Mouse (Mus musculus): ENCODE results near the gene Dock6.
"Not testable (repeated sequence)": the region's sequence is repeated elsewhere in the genome, so short reads cannot be mapped to it uniquely, and the experiment has no call there.

Dock6 gene

DNA sequence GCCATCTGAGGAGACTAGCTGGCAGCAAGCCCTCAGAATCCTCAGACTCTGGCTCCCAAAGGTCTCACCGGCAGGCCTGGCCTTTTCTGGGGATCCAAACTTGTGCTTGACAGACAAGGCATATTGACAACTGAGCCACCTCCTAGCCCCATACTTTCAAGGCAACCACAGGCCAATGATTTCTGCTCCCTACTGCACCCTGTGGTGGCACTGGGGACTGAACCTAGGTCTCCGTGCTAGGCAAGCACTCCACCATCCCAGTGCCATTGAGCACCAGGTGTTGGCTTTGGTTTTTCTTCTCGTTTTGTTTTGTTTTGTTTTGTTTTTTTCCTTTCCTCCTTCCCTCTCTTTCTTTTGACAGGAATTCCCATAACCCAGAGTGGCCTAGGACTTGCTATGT, 43.9 kb downstream of the Dock6 start:
- peak; percentile 19 for DNase-seq (ENCODE audit: low read depth)

DNA sequence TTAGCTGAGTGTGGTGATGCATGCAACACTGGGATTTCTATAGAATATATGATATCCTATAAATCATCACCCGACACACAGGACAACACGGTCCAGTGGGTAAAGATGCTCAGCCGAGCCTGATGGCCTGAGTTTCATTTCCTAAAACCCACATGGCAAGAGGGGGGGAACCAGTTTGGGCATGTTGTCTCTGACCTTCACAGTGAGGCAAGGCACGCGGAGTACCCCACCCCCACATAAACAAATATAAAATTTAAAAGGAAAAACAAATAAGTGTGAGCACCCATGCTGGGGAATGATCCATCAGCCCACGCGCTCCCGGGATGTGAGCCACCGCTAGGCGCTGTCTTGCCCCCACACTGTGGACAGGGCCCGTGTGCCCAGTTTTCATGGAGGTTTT, 45.5 kb downstream of the Dock6 start:
- no peak for DNase-seq (ENCODE audit: low read depth)

- DNase-seq (ENCODE audit: low read depth) = no peak
Observed at GRCm38 (mm10) chr9:21806363-21806762, 46.1 kb downstream of the Dock6 start.

- peak; percentile 53 for DNase-seq (ENCODE audit: low read depth)
Observed at GRCm38 (mm10) chr9:21803986-21804644, 48.3 kb downstream of the Dock6 start.

- no peak for DNase-seq (ENCODE audit: low read depth)
Observed at GRCm38 (mm10) chr9:21801591-21801990, 50.8 kb downstream of the Dock6 start.

GRCm38 (mm10) chr9:21801121-21801520, 51.3 kb downstream of the Dock6 start:
- no peak for DNase-seq (ENCODE audit: low read depth)

DNA sequence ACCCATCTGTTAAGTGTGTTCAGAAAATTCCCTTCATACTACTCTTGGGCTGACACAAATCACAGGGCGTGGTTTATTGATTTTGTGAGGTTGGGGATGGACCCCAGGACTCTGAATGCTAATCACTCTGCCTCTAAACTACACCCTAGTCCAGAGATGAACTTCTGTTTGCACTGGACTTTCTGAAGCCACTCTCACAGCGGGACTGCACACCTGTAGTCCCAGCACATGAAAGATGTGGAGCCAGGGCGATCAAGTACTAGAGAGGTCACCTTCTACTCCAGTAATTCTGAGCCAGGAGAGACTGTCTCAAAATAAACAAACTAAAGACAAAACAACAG, 53.5 kb downstream of the Dock6 start:
- DNase-seq (ENCODE audit: low read depth) = no peak

DNA sequence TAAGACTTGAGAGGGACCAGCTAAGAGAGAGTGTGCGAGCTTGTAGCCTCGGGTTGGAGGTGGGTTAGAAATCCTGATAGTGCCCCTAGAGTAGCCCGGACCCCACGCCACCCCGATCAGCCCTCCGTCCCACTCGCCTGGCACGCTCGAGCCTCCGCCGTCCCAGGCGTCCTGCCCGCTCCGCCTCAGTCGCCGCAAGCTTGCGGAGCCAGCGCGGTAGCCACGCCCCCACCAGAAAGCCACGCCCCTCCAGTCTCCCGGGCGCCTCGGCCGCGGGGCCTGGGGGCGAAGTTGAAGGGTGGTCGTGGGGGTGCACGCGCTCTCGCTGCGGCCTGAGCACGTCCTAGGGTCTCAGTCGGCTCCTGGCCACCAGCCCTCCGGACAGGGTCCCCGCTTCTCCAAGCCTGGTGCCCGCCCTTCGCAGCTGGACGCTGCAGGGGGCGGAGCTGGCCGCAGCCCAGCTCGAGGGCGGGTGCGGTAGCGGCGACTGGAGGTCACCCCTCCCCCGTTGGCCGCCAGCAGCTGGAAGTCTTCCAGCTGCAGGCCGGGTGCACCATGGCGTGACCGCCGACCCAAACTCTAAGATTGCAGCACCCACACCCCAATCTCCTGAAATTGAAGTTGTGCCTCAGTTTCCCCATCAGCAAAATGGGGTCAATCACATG, 54.0 kb downstream of the Dock6 start, which contains the start of gene Kank2:
TSS of gene Kank2 (minus strand) at position 400 of the 665 bp plus-strand sequence.
- DNase-seq (ENCODE audit: low read depth) = peak; percentile 47

DNA sequence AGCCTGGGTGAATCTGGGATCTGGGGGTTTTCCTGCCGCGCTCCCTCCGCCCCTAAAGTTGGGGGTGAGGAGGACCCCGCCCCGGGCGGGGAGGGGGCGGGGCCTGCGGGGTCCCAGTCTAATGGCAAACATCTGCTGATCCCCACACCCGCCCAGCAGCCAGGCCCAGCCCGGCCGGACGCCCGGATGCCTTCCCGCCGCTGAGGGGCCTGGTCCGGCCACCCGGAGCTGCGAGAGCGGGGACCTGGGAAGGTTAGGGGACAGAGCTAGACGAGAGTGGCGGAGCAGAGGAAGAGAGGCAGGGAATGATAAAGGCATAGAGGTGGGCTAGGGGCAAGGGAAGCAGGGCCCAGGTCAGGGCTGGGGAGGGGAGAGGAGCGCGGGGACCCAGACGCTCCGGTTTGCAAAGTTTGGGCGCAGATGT, 54.5 kb downstream of the Dock6 start:
- DNase-seq (ENCODE audit: low read depth) = no peak

GRCm38 (mm10) chr9:21796919-21797318, 55.5 kb downstream of the Dock6 start:
- DNase-seq (ENCODE audit: low read depth) = no peak

- no peak for DNase-seq (ENCODE audit: low read depth)
Observed at GRCm38 (mm10) chr9:21796259-21796658, 56.2 kb downstream of the Dock6 start.

DNA sequence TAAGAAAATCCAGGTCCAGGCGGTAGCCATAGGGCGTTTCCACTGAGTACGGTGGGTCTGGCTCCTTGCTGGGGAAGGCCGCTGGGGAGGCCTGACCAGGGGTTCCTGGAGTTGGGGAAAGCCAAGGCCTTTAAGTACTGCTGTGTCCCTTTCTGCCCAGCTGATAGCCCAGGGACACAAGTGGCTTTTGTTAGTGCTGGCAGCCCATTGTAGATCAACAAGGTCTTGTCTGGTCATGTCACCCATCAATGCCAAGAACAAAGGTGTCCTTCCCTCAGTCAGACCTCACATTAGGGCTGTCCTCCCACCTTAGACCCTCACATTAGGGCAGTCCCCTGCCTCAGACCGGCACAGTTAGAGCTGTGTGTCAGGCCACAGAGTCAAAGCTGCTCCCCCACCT, 56.9 kb downstream of the Dock6 start:
- DNase-seq (ENCODE audit: low read depth) = no peak

- no peak for DNase-seq (ENCODE audit: low read depth)
Observed at GRCm38 (mm10) chr9:21794925-21795324, 57.5 kb downstream of the Dock6 start.

GRCm38 (mm10) chr9:21794344-21794834, 58.0 kb downstream of the Dock6 start:
- no peak for DNase-seq (ENCODE audit: low read depth)

- not testable (repeated sequence) for DNase-seq (ENCODE audit: low read depth)
Observed at GRCm38 (mm10) chr9:21793507-21793906, 58.9 kb downstream of the Dock6 start.

DNA sequence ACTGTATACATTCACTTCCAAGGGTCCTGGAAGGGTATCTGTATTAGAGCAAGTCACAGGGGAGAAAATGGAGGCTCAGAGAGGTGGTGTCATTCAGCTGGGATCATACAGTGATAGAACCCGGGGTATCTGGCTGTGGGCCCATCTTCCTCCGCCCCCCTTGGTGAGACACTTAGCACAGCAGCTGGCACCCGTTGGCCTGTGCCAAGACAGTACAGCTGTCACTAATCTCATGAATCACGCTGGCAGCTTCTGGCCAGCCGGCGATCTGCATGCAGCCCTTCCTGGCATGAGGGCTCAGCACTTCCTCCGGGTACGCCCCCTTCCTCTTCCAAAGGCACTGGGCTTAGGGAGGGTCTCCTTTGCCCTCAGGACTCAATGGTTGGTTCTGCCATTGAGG, 59.8 kb downstream of the Dock6 start:
- no peak for DNase-seq (ENCODE audit: low read depth)

DNA sequence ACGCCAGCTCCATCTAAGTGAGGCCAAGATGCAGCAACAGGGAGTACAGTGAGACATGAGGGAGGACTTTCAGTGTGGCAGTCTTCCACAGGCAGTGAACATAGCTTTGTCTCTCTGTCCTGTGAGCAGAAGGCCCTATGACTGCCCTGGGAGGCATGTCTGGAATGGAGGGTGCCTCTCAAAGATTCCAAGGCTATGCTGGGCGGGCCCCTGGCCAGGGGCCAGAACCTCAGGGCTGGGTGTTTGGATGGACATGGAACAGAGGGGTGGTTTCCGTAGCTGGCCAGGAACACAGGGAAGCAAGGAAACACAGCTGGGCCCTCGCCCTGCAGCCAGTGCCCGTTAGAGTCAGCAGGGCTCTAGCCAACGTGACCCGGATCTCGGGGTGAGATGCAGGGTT, 60.6 kb downstream of the Dock6 start:
- no peak for DNase-seq (ENCODE audit: low read depth)

GRCm38 (mm10) chr9:21788234-21788633, 64.2 kb downstream of the Dock6 start:
- DNase-seq (ENCODE audit: low read depth) = no peak

GRCm38 (mm10) chr9:21787654-21788053, 64.8 kb downstream of the Dock6 start:
- DNase-seq (ENCODE audit: low read depth) = no peak

DNA sequence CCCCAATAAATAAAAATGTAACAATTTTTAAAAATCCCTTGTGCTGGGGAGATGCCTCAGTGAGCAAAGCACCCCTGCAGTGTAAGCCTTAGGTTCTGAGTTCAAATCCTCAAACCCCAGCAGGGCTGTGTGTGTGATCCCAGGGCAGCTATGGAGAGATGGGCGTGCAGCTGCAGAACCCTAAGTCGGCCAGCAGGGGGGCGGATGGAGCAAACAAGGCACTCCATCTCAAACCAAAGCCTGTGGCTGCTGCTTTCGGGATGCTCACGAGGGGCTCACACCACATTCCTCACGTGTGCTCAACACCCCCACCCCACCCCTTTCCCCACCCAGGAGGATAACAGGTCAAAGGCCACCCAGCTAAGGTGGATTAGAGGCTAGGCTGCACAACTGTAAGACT, 65.5 kb downstream of the Dock6 start:
- peak; percentile 42 for DNase-seq (ENCODE audit: low read depth)

- DNase-seq (ENCODE audit: low read depth) = not testable (repeated sequence)
Observed at GRCm38 (mm10) chr9:21786309-21786708, 66.1 kb downstream of the Dock6 start.

DNA sequence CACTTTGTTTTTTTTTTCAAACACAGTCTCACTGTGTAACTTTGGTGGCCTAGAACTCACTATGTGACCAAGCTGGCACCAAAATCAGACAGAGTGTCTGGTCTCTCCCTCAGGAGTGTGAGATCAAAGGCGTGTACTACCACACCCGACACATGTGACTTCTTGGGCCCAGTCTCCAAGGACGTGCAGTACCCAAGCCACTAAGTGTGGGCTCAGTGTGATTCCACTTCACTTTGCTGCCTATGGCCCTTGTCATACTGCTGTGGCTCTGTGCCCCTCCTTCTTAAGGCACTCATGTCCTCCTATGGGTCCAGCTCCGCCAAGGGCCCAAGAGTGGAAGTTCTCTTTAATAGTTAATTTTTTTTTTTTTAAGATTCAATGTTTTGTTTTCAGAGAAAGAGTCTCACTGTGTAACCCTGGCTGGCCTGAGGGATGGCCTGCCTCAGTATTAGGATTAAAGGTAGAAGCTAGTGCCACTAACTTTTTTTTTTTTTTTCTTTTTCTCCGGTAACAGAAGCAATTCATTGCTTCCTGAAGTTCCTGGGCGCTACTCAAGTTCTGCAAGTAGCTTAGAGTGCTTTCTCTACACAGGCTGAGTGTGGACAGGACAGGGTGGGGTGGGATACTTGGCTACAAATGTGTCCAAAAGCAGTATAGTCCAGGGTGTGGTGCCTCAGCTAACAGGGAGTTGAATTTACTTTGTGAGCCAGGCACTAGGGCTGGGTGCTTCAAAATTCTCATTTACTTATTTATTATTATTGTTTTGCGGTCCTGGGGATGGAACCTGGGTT, 67.7 kb downstream of the Dock6 start:
- no peak for DNase-seq (ENCODE audit: low read depth)
